Mouse (Mus musculus): ENCODE measurements around the gene Gm20721.

- TF ChIP-seq HCFC1 (IDR thresholded peaks at IDR 0.05; ENCODE audit: borderline replicate concordance, insufficient read depth, low read length) = no peak
- no peak for TF ChIP-seq ZC3H11A (IDR thresholded peaks at IDR 0.05; ENCODE audit: borderline replicate concordance, low read depth, low read length)
- TF ChIP-seq MAFK (IDR thresholded peaks at IDR 0.05; ENCODE audit: insufficient read depth, low read depth, low read length) = no peak
- no peak for TF ChIP-seq ZNF384 (IDR thresholded peaks at IDR 0.05; ENCODE audit: low read depth, low read length)
- no peak for TF ChIP-seq CHD2 (IDR thresholded peaks at IDR 0.05; ENCODE audit: low read depth, low read length)
Measured at GRCm38 (mm10) chr2:174393383-174393782, 46.9 kb upstream of the Gm20721 start.

Measured in ES-E14 (cell line).